Mouse (Mus musculus) olfactory bulb, adult 2 months (tissue): ENCODE results near the gene Vac14. TPM values are rescaled to one million over a fixed set of nuclear protein-coding genes. Genes with fewer than 3 reads are reported as not detected.

Experiments used
- H3K27ac ChIP-seq: fragments of 200-500 bp; 2 replicates; pipeline ENCODE4 v1.5.1; 2012; ENCODE audit warnings: low read depth, low read length; ENCODE audit not compliant: insufficient read depth
- H3K4me1 ChIP-seq: fragments of 200-500 bp; 2 replicates; pipeline ENCODE4 v1.6.1; 2012; ENCODE audit warnings: low read length; ENCODE audit not compliant: control insufficient read depth, insufficient read depth
- H3K4me3 ChIP-seq: fragments of 200-500 bp; 2 replicates; pipeline ENCODE4 v1.5.1; 2012; ENCODE audit warnings: mild to moderate bottlenecking, low read depth, low read length, moderate library complexity; ENCODE audit not compliant: insufficient read depth
- CTCF ChIP-seq: fragments of 200-500 bp; IDR thresholded peaks from 2 replicates; pipeline ENCODE4 v1.5.1; 2012; ENCODE audit warnings: low read depth, mild to moderate bottlenecking, low read length, moderate library complexity; ENCODE audit not compliant: insufficient read depth
- POLR2A ChIP-seq: fragments of 200-500 bp; IDR thresholded peaks from 2 replicates; pipeline ENCODE4 v1.6.1; 2012; ENCODE audit warnings: mild to moderate bottlenecking, low read depth, low read length, moderate library complexity; ENCODE audit not compliant: insufficient read depth
- WGBS: fragments of 180-500 bp; shearing (Covaris S2); methylation state at CpG from one replicate; pipeline ENCODE4 v1.1.7; 2018; 5-methylcytosine and 5-hydroxymethylcytosine counted together
- polyA plus RNA-seq: library from polyadenylated mRNA; stranded (reverse); fragments of >200 nt; gene quantifications from 2 replicates; pipeline ENCODE4 v1.2.4, GENCODE M21; 2012; ENCODE audit warnings: low replicate concordance; ENCODE audit not compliant: missing spikeins, insufficient read depth, insufficient read length

Vac14 gene
- polyA plus RNA-seq, 1 experiment: not detected

- Histone ChIP-seq H3K27ac (no peak overlapping the region), H3K4me3 (no peak overlapping the region), H3K4me1 (0 out of 2 replicates have a peak, but pooled peaks cover 3% of the 10 kb centered on the region)
- TF ChIP-seq CTCF (no peak), POLR2A (no peak)
- WGBS: 47% methylated on average over 5 of the region's 5 CpGs
Observed at GRCm38 (mm10) chr8:110761185-110761584, 142.8 kb downstream of the Vac14 start.

GRCm38 (mm10) chr8:110761988-110762387 is 143.6 kb downstream of the Vac14 start:
- WGBS: 66% methylated on average over 6 of the region's 6 CpGs
- TF ChIP-seq POLR2A (no peak), CTCF (no peak)
- no peaks in the 10 kb centered on the region for H3K4me1 ChIP-seq
- no peak overlapping the region for H3K4me3 ChIP-seq
- H3K27ac ChIP-seq: no peak overlapping the region

- Histone ChIP-seq H3K4me3 (no peak overlapping the region), H3K4me1 (no peaks in the 10 kb centered on the region), H3K27ac (no peak overlapping the region)
- no peak for TF ChIP-seq POLR2A
- TF ChIP-seq CTCF: no peak
- WGBS: 55% methylated on average over 3 of the region's 3 CpGs
Observed at GRCm38 (mm10) chr8:110764671-110765070, 146.3 kb downstream of the Vac14 start.

GRCm38 (mm10) chr8:110767261-110767660 is 148.9 kb downstream of the Vac14 start:
- WGBS: 87% methylated on average over 6 of the region's 6 CpGs
- Histone ChIP-seq H3K4me1 (peaks cover 2% of the 10 kb centered on the region; the same call in 1 of the 2 replicates), H3K4me3 (no peak overlapping the region), H3K27ac (no peak overlapping the region)
- TF ChIP-seq POLR2A (no peak), CTCF (no peak)

Other genes starting within 250 kb of the Vac14 start
- not detected in 2 replicates for gene Mtss1l, start 102.9 kb downstream of the Vac14 start, polyA plus RNA-seq
- gene Il34, start 187.3 kb downstream of the Vac14 start, polyA plus RNA-seq: not detected in 2 replicates
- gene Cog4, start 228.0 kb downstream of the Vac14 start, polyA plus RNA-seq: not detected in 2 replicates
- 172 TPM in 1 of 2 replicates, not detected in the other for gene Sf3b3, start 228.2 kb downstream of the Vac14 start, polyA plus RNA-seq